Mouse (Mus musculus): ENCODE measurements around the gene Kirrel. TPM values are rescaled to one million over a fixed set of nuclear protein-coding genes. Genes with fewer than 3 reads are reported as not detected.

The Kirrel gene
- polyA plus RNA-seq, 2 experiments: 0.37 to 0.79 TPM

DNA sequence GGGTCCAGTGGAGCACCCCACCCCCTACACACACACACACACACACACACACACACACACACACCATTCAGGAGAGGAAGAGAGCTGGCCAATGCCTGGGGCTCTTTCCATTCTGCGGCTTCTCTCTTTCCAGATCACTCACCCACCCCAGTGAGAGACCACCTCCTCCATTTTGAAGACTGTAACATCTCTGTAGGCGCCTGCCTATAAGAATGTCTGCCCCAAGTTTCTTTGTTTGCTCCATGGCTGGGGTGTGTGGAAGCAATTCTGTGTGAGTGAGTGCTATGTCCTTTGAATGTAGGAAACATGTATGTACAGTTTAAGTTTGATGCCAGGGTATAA lies 1.5 kb downstream of the Kirrel start:
- Histone ChIP-seq H3K27me3 (ENCODE audit: control insufficient read depth, insufficient read depth, low read length) (peaks cover 31% of the 10 kb centered on the region), H3K9me3 (ENCODE audit: control insufficient read depth, low read length) (no peaks in the 10 kb centered on the region), H3K27ac (no peak overlapping the region), H3K4me3 (ENCODE audit: insufficient read depth in 1 of 2, low read depth in 2 of 2, low read length in 2 of 2) (peak overlapping the region in 1 of 2 experiments; percentile 4; a peak in 1 of 4 replicates), H3K4me2 (ENCODE audit: low read depth) (peak overlapping the region; percentile 40), H3K36me3 (replicated peaks; ENCODE audit: control insufficient read depth, insufficient read depth, low read depth) (no peaks in the 10 kb centered on the region), H3K4me1 (replicated peaks; ENCODE audit: control insufficient read depth in 2 of 2, insufficient read depth in 2 of 2, low read length in 1 of 2) (peaks cover 0 to 6% of the 10 kb centered on the region in 2 experiments; a peak in 2 of 4 replicates), H3K9ac (replicated peaks) (no peak overlapping the region)
- DNase-seq (ENCODE audit: low read depth in 3 of 3, low spot score in 3 of 3) (no peak), ATAC-seq (ENCODE audit: insufficient read depth) (no peak)
- WGBS (ENCODE audit: insufficient replicate concordance): 30% methylated on average over 2 of the region's 2 CpGs
- TF ChIP-seq EP300 (IDR thresholded peaks at IDR 0.05; ENCODE audit: low read depth) (no peak), CTCF (IDR thresholded peaks at IDR 0.05; ENCODE audit: low read depth) (no peak)

GRCm38 (mm10) chr3:87172351-87173102 lies 2.0 kb downstream of the Kirrel start:
- Histone ChIP-seq H3K27me3 (ENCODE audit: control insufficient read depth, insufficient read depth, low read length) (peaks cover 31% of the 10 kb centered on the region), H3K4me2 (ENCODE audit: low read depth) (peak overlapping the region; percentile 40), H3K36me3 (replicated peaks; ENCODE audit: control insufficient read depth, insufficient read depth, low read depth) (no peaks in the 10 kb centered on the region), H3K9me3 (ENCODE audit: control insufficient read depth, low read length) (no peaks in the 10 kb centered on the region), H3K9ac (replicated peaks) (no peak overlapping the region), H3K4me3 (ENCODE audit: insufficient read depth in 1 of 2, low read depth in 2 of 2, low read length in 2 of 2) (peak overlapping the region in 1 of 2 experiments; percentile 4; a peak in 3 of 4 replicates), H3K4me1 (replicated peaks; ENCODE audit: control insufficient read depth in 2 of 2, insufficient read depth in 2 of 2, low read length in 1 of 2) (peaks cover 0 to 6% of the 10 kb centered on the region in 2 experiments; a peak in 2 of 4 replicates), H3K27ac (no peak overlapping the region)
- TF ChIP-seq CTCF (IDR thresholded peaks at IDR 0.05; ENCODE audit: low read depth) (no peak), EP300 (IDR thresholded peaks at IDR 0.05; ENCODE audit: low read depth) (no peak)
- ATAC-seq (ENCODE audit: insufficient read depth) (no peak), DNase-seq (ENCODE audit: low read depth in 3 of 3, low spot score in 3 of 3) (no peak)
- WGBS (ENCODE audit: insufficient replicate concordance): 2% methylated on average over 15 of the region's 15 CpGs

DNA sequence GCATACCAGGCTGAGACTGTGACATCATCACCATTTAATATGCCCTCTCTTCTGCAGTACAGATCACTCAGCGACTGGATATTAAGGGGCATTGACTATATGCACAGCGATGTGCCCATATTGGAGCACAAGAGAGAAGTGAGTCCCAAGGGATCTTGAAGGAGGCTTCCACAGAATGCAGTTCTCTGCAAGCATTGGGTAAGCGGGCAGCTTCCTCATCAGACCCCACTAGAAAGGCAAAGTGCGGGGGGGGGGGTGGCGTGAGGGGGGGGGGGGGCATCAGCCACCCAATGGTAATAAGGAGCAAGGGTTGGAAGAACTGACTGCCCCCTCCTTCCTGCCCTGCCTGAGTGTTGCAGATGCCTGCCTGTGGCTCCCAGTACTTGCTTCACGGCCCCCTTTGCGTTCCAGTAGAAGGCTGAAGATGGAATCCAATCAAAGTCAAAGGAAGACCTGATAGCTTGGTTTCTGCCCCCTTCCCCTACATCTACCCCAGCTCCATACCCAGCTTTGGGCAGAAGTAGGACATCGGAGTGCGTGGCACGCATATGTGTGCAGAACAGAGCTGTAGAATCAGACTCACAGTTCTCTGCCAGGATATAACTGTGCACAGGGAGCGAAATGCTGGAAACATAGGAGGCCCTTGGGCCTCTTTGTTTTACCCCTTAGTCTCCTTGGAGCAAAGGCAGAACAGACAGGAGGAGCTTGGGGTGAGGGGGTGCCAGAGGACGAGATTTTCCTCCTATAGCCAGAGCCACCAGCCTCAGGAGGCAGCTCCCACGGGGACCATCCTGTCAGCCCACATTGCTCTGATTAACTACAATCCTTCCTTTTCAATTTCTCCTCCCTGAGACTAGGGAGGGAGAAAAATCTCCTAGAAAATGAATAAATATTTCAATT lies 3.1 kb downstream of the Kirrel start:
- Histone ChIP-seq H3K9me3 (ENCODE audit: control insufficient read depth, low read length) (no peaks in the 10 kb centered on the region), H3K36me3 (replicated peaks; ENCODE audit: control insufficient read depth, insufficient read depth, low read depth) (no peaks in the 10 kb centered on the region), H3K4me1 (replicated peaks; ENCODE audit: control insufficient read depth in 2 of 2, insufficient read depth in 2 of 2, low read length in 1 of 2) (peaks cover 0 to 6% of the 10 kb centered on the region in 2 experiments; a peak in 2 of 4 replicates), H3K9ac (replicated peaks) (no peak overlapping the region), H3K4me3 (ENCODE audit: insufficient read depth in 1 of 2, low read depth in 2 of 2, low read length in 2 of 2) (no peak overlapping the region), H3K27me3 (ENCODE audit: control insufficient read depth, insufficient read depth, low read length) (peaks cover 31% of the 10 kb centered on the region), H3K27ac (no peak overlapping the region), H3K4me2 (ENCODE audit: low read depth) (peak overlapping the region; percentile 40)
- ATAC-seq (ENCODE audit: insufficient read depth): no peak
- DNase-seq (ENCODE audit: low read depth in 3 of 3, low spot score in 3 of 3): no peak
- TF ChIP-seq EP300 (IDR thresholded peaks at IDR 0.05; ENCODE audit: low read depth) (no peak), CTCF (IDR thresholded peaks at IDR 0.05; ENCODE audit: low read depth) (no peak)
- WGBS (ENCODE audit: insufficient replicate concordance): 48% methylated on average over 11 of the region's 13 CpGs

- no peak overlapping the region for H3K4me3 ChIP-seq (ENCODE audit: insufficient read depth in 1 of 2, low read depth in 2 of 2, low read length in 2 of 2)
- H3K9ac ChIP-seq (replicated peaks): no peak overlapping the region
- ATAC-seq (ENCODE audit: insufficient read depth) (peak; percentile 82), DNase-seq (ENCODE audit: low read depth in 3 of 3, low spot score in 3 of 3) (no peak)
- H3K36me3 ChIP-seq (replicated peaks; ENCODE audit: control insufficient read depth, insufficient read depth, low read depth): no peaks in the 10 kb centered on the region
- no peak for TF ChIP-seq CTCF (IDR thresholded peaks at IDR 0.05; ENCODE audit: low read depth)
- no peak; the same call in 1 of the 2 replicates for TF ChIP-seq EP300 (IDR thresholded peaks at IDR 0.05; ENCODE audit: low read depth)
- H3K27me3 ChIP-seq (ENCODE audit: control insufficient read depth, insufficient read depth, low read length): peaks cover 17% of the 10 kb centered on the region
- H3K4me1 ChIP-seq (replicated peaks; ENCODE audit: control insufficient read depth in 2 of 2, insufficient read depth in 2 of 2, low read length in 1 of 2): peaks cover 0 to 7% of the 10 kb centered on the region in 2 experiments; a peak in 2 of 4 replicates
- H3K4me2 ChIP-seq (ENCODE audit: low read depth): no peak overlapping the region
- no peak overlapping the region for H3K27ac ChIP-seq
- no peaks in the 10 kb centered on the region for H3K9me3 ChIP-seq (ENCODE audit: control insufficient read depth, low read length)
- 14% methylated on average over 5 of the region's 5 CpGs for WGBS (ENCODE audit: insufficient replicate concordance)
Measured at GRCm38 (mm10) chr3:87169402-87170015, 5.0 kb downstream of the Kirrel start.
